Mouse (Mus musculus): ENCODE results near the gene Hist1h2bj. TPM values are rescaled to one million over a fixed set of nuclear protein-coding genes. Genes with fewer than 3 reads are reported as not detected.
A peak's percentile ranks its signal among the peaks of the same experiment; 100 is the strongest.
"Not testable (repeated sequence)": the region's sequence is repeated elsewhere in the genome, so short reads cannot be mapped to it uniquely, and the experiment has no call there.

The Hist1h2bj gene
- total and polyA plus RNA-seq, 3 experiments, result 4.7 to 2,032 TPM; not detected in 1

- Histone ChIP-seq H3K4me1 (ENCODE audit: control insufficient read depth in 1 of 2, insufficient read depth in 2 of 2, low read length in 2 of 2) (peaks cover 0 to 4% of the 10 kb centered on the region in 2 experiments; a peak in 1 of 4 replicates), H3K27ac (ENCODE audit: control insufficient read depth, low read depth, low read length) (peak overlapping the region; percentile 92), H3K9me3 (replicated peaks; ENCODE audit: insufficient read depth, low read length) (no peaks in the 10 kb centered on the region), H3K4me3 (ENCODE audit: control insufficient read depth in 1 of 2, insufficient read depth in 1 of 2, low read depth in 2 of 2, low read length in 2 of 2) (peak overlapping the region in 1 of 2 experiments; percentile 38; a peak in 1 of 4 replicates), H3K9ac (ENCODE audit: control insufficient read depth, low read depth, low read length, poor library complexity, severe bottlenecking) (peak overlapping the region; percentile 73), H3K36me3 (ENCODE audit: control insufficient read depth in 1 of 2, insufficient read depth in 2 of 2, low read length in 2 of 2) (peaks cover 0 to 18% of the 10 kb centered on the region in 2 experiments; a peak in 2 of 4 replicates), H3K27me3 (ENCODE audit: control insufficient read depth in 1 of 2, insufficient read depth in 2 of 2, low read length in 2 of 2) (no peaks in the 10 kb centered on the region), H3K79me2 (ENCODE audit: control insufficient read depth, insufficient read depth, low read length, poor library complexity) (no peaks in the 10 kb centered on the region; the same call in 1 of the 2 replicates)
- TF ChIP-seq EP300 (IDR thresholded peaks at IDR 0.05; ENCODE audit: low read depth in 1 of 2, low read length in 2 of 2) (no peak), TBP (IDR thresholded peaks at IDR 0.05; ENCODE audit: low read depth, low read length) (peak; percentile 95), POLR2AphosphoS2 (IDR thresholded peaks at IDR 0.05; ENCODE audit: low read length) (no peak), UBTF (IDR thresholded peaks at IDR 0.05; ENCODE audit: borderline replicate concordance, insufficient read depth, low read depth, low read length) (peak; percentile 95; the same call in 1 of the 2 replicates), E2F4 (IDR thresholded peaks at IDR 0.05; ENCODE audit: borderline replicate concordance, low read depth, low read length) (no peak), POLR2A (IDR thresholded peaks at IDR 0.05; ENCODE audit: control insufficient read depth in 1 of 2, insufficient read depth in 1 of 2, low read depth in 1 of 2, low read length in 2 of 2, poor library complexity in 1 of 2) (peak in 1 of 2 experiments; percentile 93; a peak in 3 of 4 replicates), GABPA (IDR thresholded peaks at IDR 0.05; ENCODE audit: low read depth, low read length) (no peak), MEF2A (IDR thresholded peaks at IDR 0.05; ENCODE audit: extremely low read depth, insufficient replicate concordance, low read depth, low read length, poor library complexity, severe bottlenecking) (no peak), TCF12 (IDR thresholded peaks at IDR 0.05; ENCODE audit: low read depth, low read length) (no peak), MYC (IDR thresholded peaks at IDR 0.05; ENCODE audit: low read depth, low read length) (no peak), SIN3A (IDR thresholded peaks at IDR 0.05; ENCODE audit: low read length) (no peak), POLR2AphosphoS5 (IDR thresholded peaks at IDR 0.05; ENCODE audit: borderline replicate concordance, low read depth, low read length) (peak; percentile 98; the same call in 1 of the 2 replicates), MAFK (IDR thresholded peaks at IDR 0.05; ENCODE audit: borderline replicate concordance, low read depth, low read length) (no peak), USF1 (IDR thresholded peaks at IDR 0.05; ENCODE audit: low read depth, low read length) (no peak), SMC3 (IDR thresholded peaks at IDR 0.05; ENCODE audit: low read depth, low read length) (no peak), MAZ (IDR thresholded peaks at IDR 0.05; ENCODE audit: low read depth, low read length) (no peak), RCOR1 (IDR thresholded peaks at IDR 0.05; ENCODE audit: low read depth, low read length) (no peak)
- DNase-seq (ENCODE audit: low read depth, low spot score), result peak; percentile 93
Measured at GRCm38 (mm10) chr13:22040464-22041141, 2.4 kb upstream of the Hist1h2bj start.

- not testable (repeated sequence) for H3K4me1 ChIP-seq (ENCODE audit: control insufficient read depth in 1 of 2, insufficient read depth in 2 of 2, low read length in 2 of 2); H3K27me3 ChIP-seq (ENCODE audit: control insufficient read depth in 1 of 2, insufficient read depth in 2 of 2, low read length in 2 of 2); H3K79me2 ChIP-seq (ENCODE audit: control insufficient read depth, insufficient read depth, low read length, poor library complexity); H3K9me3 ChIP-seq (replicated peaks; ENCODE audit: insufficient read depth, low read length)
- DNase-seq (ENCODE audit: low read depth, low spot score), result peak; percentile 96
- peak within 1 kb of the TSS; percentile 84 for H3K9ac ChIP-seq (ENCODE audit: control insufficient read depth, low read depth, low read length, poor library complexity, severe bottlenecking)
- H3K36me3 ChIP-seq (ENCODE audit: control insufficient read depth in 1 of 2, insufficient read depth in 2 of 2, low read length in 2 of 2), result peaks cover 0 to 18% of the 10 kb centered on the region in 2 experiments; a peak in 2 of 4 replicates
- H3K27ac ChIP-seq (ENCODE audit: control insufficient read depth, low read depth, low read length), result peak within 1 kb of the TSS; percentile 99
- peak; percentile 89 to 96; a peak in 3 of 4 replicates for TF ChIP-seq POLR2A (IDR thresholded peaks at IDR 0.05; ENCODE audit: control insufficient read depth in 1 of 2, insufficient read depth in 1 of 2, low read depth in 1 of 2, low read length in 2 of 2, poor library complexity in 1 of 2)
- TF ChIP-seq TBP (IDR thresholded peaks at IDR 0.05; ENCODE audit: low read depth, low read length), result peak; percentile 99
- peak; percentile 98 for TF ChIP-seq POLR2AphosphoS5 (IDR thresholded peaks at IDR 0.05; ENCODE audit: borderline replicate concordance, low read depth, low read length)
- peak; percentile 73; the same call in 1 of the 2 replicates for TF ChIP-seq UBTF (IDR thresholded peaks at IDR 0.05; ENCODE audit: borderline replicate concordance, insufficient read depth, low read depth, low read length)
- peak within 1 kb of the TSS; percentile 18 to 59; a peak in 3 of 4 replicates for H3K4me3 ChIP-seq (ENCODE audit: control insufficient read depth in 1 of 2, insufficient read depth in 1 of 2, low read depth in 2 of 2, low read length in 2 of 2)
Measured at GRCm38 (mm10) chr13:22041142-22041536, 1.9 kb upstream of the Hist1h2bj start, which contains the start of gene Hist1h4i. Gene Hist1h4i, minus strand, starts transcription at chr13:22041362.

Data from MEL (cell line).